Mouse (Mus musculus): ENCODE results near the gene Nrg3. TPM values are rescaled to one million over a fixed set of nuclear protein-coding genes. Genes with fewer than 3 reads are reported as not detected.

Gene Nrg3
- polyA plus RNA-seq, 1 experiment: not detected

DNA sequence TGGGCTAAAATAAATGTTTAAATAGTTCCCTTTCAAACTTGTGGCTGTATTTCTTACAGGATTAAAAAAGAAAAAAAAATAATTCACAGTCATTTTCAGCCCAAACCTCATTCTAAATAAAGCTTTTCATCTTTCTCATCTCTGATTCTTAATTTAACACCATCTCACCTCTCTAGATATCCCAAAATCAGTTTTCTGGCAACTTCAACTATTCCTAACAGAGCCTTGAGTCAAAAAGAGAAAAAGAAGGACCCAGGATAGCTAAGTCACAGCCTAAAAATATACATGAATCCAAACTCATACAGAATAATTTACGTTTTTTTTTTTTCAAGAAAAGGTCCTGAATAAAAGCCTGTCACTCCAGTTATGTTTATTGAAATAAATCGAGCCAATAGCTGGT, 232.6 kb downstream of the Nrg3 start:
- Histone ChIP-seq H3K4me3 (ENCODE audit: extremely low read depth, insufficient read depth, insufficient read length) (no peak overlapping the region), H3K27me3 (ENCODE audit: control insufficient read depth, insufficient read depth, low read length) (no peaks in the 10 kb centered on the region), H3K4me1 (ENCODE audit: control insufficient read depth, insufficient read depth, insufficient read length) (no peaks in the 10 kb centered on the region), H3K36me3 (ENCODE audit: control insufficient read depth, insufficient read depth, low read length) (no peaks in the 10 kb centered on the region), H3K27ac (ENCODE audit: insufficient read depth, low read length) (no peak overlapping the region)
- TF ChIP-seq POLR2A (IDR thresholded peaks at IDR 0.05; ENCODE audit: low read depth, low read length) (no peak), CTCF (IDR thresholded peaks at IDR 0.05; ENCODE audit: extremely low read depth, insufficient read depth, insufficient read length, insufficient replicate concordance) (no peak)
- 64% methylated on average over 2 of the region's 2 CpGs for WGBS
- DNase-seq (ENCODE audit: low read depth in 1 of 2, low spot score in 2 of 2): no peak

DNA sequence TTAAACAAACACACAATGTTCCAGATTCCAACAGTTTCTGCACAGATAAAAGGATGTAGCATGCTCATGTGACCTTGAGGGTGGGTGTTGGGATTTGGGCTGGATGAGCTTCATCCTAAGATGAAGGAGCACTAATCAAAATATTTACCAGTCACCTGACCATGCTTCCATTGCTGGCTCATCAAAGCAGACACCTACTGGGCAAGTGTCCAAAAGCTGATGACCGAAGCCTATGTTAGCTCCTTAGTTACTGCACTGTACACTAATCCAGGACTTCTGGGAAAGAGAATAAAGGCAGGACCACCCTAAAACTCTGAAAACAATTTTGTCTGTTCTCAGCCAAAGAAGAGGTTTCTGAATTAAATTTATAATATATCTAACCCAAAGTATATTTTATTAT, 261.4 kb downstream of the Nrg3 start:
- no peak overlapping the region for H3K27ac ChIP-seq (ENCODE audit: insufficient read depth, low read length)
- DNase-seq (ENCODE audit: low read depth in 1 of 2, low spot score in 2 of 2): no peak
- H3K36me3 ChIP-seq (ENCODE audit: control insufficient read depth, insufficient read depth, low read length): no peaks in the 10 kb centered on the region
- H3K4me1 ChIP-seq (ENCODE audit: control insufficient read depth, insufficient read depth, insufficient read length): no peaks in the 10 kb centered on the region
- no peak for TF ChIP-seq CTCF (IDR thresholded peaks at IDR 0.05; ENCODE audit: extremely low read depth, insufficient read depth, insufficient read length, insufficient replicate concordance)
- H3K4me3 ChIP-seq (ENCODE audit: extremely low read depth, insufficient read depth, insufficient read length): no peak overlapping the region
- 95% methylated on average over 1 of the region's 1 CpGs for WGBS
- no peaks in the 10 kb centered on the region for H3K27me3 ChIP-seq (ENCODE audit: control insufficient read depth, insufficient read depth, low read length)

DNA sequence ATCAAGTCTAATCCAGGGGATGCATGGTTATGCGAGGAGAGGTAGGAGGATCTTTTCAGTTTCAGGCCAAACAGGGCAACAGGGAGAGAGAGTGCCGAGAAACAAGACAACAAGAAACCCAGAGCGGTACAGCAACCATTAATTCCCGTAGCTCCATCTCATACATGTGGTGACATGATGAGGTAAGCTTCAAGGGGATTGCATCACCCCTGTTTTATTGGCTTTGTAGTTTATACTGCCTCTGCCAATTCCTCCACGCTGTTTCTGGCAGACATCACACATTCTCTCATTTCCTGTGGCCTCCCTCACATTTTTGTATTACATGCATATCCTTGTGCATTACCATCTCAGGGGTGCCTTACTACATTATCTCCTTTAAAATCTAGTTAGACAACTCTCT, 280.9 kb downstream of the Nrg3 start:
- 76% methylated on average over 5 of the region's 5 CpGs for WGBS
- DNase-seq (ENCODE audit: low read depth in 1 of 2, low spot score in 2 of 2): no peak
- TF ChIP-seq CTCF (IDR thresholded peaks at IDR 0.05; ENCODE audit: extremely low read depth, insufficient read depth, insufficient read length, insufficient replicate concordance) (no peak), POLR2A (IDR thresholded peaks at IDR 0.05; ENCODE audit: low read depth, low read length) (no peak)
- no peaks in the 10 kb centered on the region for H3K36me3 ChIP-seq (ENCODE audit: control insufficient read depth, insufficient read depth, low read length)
- no peak overlapping the region for H3K4me3 ChIP-seq (ENCODE audit: extremely low read depth, insufficient read depth, insufficient read length)
- no peaks in the 10 kb centered on the region for H3K27me3 ChIP-seq (ENCODE audit: control insufficient read depth, insufficient read depth, low read length)
- H3K4me1 ChIP-seq (ENCODE audit: control insufficient read depth, insufficient read depth, insufficient read length): no peaks in the 10 kb centered on the region
- H3K27ac ChIP-seq (ENCODE audit: insufficient read depth, low read length): no peak overlapping the region

DNA sequence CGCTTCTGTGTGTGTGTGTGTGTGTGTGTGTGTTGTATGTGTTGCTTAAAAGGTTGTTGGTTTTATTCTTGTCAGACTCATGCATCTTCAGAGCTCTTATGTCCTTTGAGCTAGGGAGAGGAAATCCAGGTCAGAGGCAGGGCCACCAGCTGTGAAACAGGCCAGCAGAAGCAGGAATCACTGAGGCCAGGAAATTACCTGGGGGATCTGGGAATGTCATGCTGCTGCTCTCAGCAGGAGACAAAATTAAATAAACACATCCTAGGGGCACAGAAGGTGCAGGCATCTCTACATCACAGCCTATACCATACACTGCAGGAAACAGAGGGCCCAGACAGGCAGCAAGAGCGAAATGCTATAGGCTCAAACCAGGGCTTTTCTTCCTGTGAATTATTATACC, 299.2 kb downstream of the Nrg3 start:
- Histone ChIP-seq H3K27ac (ENCODE audit: insufficient read depth, low read length) (no peak overlapping the region), H3K36me3 (ENCODE audit: control insufficient read depth, insufficient read depth, low read length) (no peaks in the 10 kb centered on the region), H3K4me3 (ENCODE audit: extremely low read depth, insufficient read depth, insufficient read length) (no peak overlapping the region), H3K27me3 (ENCODE audit: control insufficient read depth, insufficient read depth, low read length) (no peaks in the 10 kb centered on the region), H3K4me1 (ENCODE audit: control insufficient read depth, insufficient read depth, insufficient read length) (no peaks in the 10 kb centered on the region)
- WGBS: 64% methylated on average over 2 of the region's 2 CpGs
- TF ChIP-seq CTCF (IDR thresholded peaks at IDR 0.05; ENCODE audit: extremely low read depth, insufficient read depth, insufficient read length, insufficient replicate concordance) (no peak), POLR2A (IDR thresholded peaks at IDR 0.05; ENCODE audit: low read depth, low read length) (no peak)
- no peak for DNase-seq (ENCODE audit: low read depth in 1 of 2, low spot score in 2 of 2)

DNA sequence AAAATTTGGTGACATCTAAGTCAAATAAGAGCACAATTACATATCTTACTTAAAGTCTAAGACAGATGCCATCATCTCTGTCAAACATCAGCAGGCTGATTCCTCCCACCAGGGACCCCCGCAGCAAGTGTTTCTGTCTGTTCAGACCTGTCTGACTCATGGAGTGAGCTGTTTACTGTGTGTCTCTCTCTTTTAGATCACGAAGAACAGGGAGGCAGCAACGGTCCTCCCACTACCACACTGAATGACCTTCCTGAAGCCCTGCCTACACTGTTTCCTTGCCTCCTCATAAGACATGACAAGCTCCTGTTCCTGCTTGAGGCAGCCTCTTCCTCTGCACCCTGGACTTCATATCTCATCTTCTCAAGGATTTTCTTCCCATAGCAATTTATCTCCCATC, 312.7 kb downstream of the Nrg3 start:
- Histone ChIP-seq H3K36me3 (ENCODE audit: control insufficient read depth, insufficient read depth, low read length) (no peaks in the 10 kb centered on the region), H3K4me3 (ENCODE audit: extremely low read depth, insufficient read depth, insufficient read length) (no peak overlapping the region), H3K27ac (ENCODE audit: insufficient read depth, low read length) (no peak overlapping the region), H3K4me1 (ENCODE audit: control insufficient read depth, insufficient read depth, insufficient read length) (no peaks in the 10 kb centered on the region), H3K27me3 (ENCODE audit: control insufficient read depth, insufficient read depth, low read length) (no peaks in the 10 kb centered on the region)
- no peak for TF ChIP-seq CTCF (IDR thresholded peaks at IDR 0.05; ENCODE audit: extremely low read depth, insufficient read depth, insufficient read length, insufficient replicate concordance)
- no peak for TF ChIP-seq POLR2A (IDR thresholded peaks at IDR 0.05; ENCODE audit: low read depth, low read length)
- 75% methylated on average over 3 of the region's 3 CpGs for WGBS
- DNase-seq (ENCODE audit: low read depth in 1 of 2, low spot score in 2 of 2): no peak

DNA sequence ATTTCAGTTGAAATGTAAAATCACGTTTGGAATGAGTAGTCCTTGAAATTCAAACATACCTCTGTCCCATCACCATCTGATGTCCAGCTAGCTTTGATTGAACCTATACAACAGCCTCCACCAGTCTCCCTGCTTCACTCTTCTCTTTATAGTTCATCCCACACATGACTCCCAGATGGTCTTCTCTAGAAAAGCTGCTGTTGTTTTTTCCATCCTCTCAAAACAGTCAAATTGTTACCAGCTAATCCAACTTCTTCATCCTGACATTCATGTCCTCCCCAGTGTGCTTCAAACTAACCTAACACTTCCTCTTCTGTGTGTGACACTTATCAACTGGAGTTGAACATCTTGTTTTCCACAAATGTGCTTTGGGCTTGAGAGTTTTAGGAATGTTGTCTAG, 317.4 kb downstream of the Nrg3 start:
- 40% methylated on average over 1 of the region's 1 CpGs for WGBS
- H3K27me3 ChIP-seq (ENCODE audit: control insufficient read depth, insufficient read depth, low read length): no peaks in the 10 kb centered on the region
- no peaks in the 10 kb centered on the region for H3K36me3 ChIP-seq (ENCODE audit: control insufficient read depth, insufficient read depth, low read length)
- no peak overlapping the region for H3K4me3 ChIP-seq (ENCODE audit: extremely low read depth, insufficient read depth, insufficient read length)
- H3K27ac ChIP-seq (ENCODE audit: insufficient read depth, low read length): no peak overlapping the region
- DNase-seq (ENCODE audit: low read depth in 1 of 2, low spot score in 2 of 2): no peak
- no peaks in the 10 kb centered on the region for H3K4me1 ChIP-seq (ENCODE audit: control insufficient read depth, insufficient read depth, insufficient read length)
- no peak for TF ChIP-seq CTCF (IDR thresholded peaks at IDR 0.05; ENCODE audit: extremely low read depth, insufficient read depth, insufficient read length, insufficient replicate concordance)
- TF ChIP-seq POLR2A (IDR thresholded peaks at IDR 0.05; ENCODE audit: low read depth, low read length): no peak

DNA sequence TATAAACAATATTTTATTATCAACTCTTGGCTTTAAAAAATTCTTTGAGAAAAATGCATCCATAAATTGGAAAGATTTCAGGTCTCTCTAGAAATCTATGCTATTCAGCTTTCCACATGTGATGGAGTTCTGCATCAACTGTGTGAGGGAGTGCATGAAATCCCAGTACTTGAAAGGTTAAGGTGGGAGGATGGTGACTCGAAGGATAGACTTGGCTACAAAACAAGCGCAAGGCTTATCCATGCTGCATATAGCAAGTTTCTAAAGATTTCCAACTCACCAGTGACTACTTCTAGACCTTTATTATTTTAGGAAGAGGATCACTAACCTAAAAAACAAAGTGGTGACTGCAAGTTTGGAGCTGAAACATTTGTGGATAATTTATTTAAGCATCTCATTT, 343.1 kb downstream of the Nrg3 start:
- H3K27me3 ChIP-seq (ENCODE audit: control insufficient read depth, insufficient read depth, low read length): no peaks in the 10 kb centered on the region
- no peak for TF ChIP-seq POLR2A (IDR thresholded peaks at IDR 0.05; ENCODE audit: low read depth, low read length)
- no peak for TF ChIP-seq CTCF (IDR thresholded peaks at IDR 0.05; ENCODE audit: extremely low read depth, insufficient read depth, insufficient read length, insufficient replicate concordance)
- no peak overlapping the region for H3K27ac ChIP-seq (ENCODE audit: insufficient read depth, low read length)
- H3K4me3 ChIP-seq (ENCODE audit: extremely low read depth, insufficient read depth, insufficient read length): no peak overlapping the region
- no peak for DNase-seq (ENCODE audit: low read depth in 1 of 2, low spot score in 2 of 2)
- no peaks in the 10 kb centered on the region for H3K4me1 ChIP-seq (ENCODE audit: control insufficient read depth, insufficient read depth, insufficient read length)
- 91% methylated on average over 2 of the region's 2 CpGs for WGBS
- no peaks in the 10 kb centered on the region for H3K36me3 ChIP-seq (ENCODE audit: control insufficient read depth, insufficient read depth, low read length)

Measured in spleen, adult 2 months (tissue).